Mouse (Mus musculus) heart, embryonic 12.5 days (tissue): ENCODE measurements around the gene Spcs3. TPM values are rescaled to one million over a fixed set of nuclear protein-coding genes. Genes with fewer than 3 reads are reported as not detected.

Experiments
- ATAC-seq: fragments of 200-750 bp; cut with Nextera tagmentation; 2 replicates; pipeline ENCODE4 v1.8.0; 2017; ENCODE audit warnings: moderate TSS enrichment, moderate library complexity; ENCODE audit not compliant: insufficient number of reproducible peaks, low FRiP score
- H3K27ac ChIP-seq: fragments of 300-500 bp; sonication (generic); 2 replicates; pipeline ENCODE4 v1.5.1; 2016; ENCODE audit warnings: mild to moderate bottlenecking, moderate library complexity; ENCODE audit not compliant: poor library complexity, severe bottlenecking
- H3K27me3 ChIP-seq: fragments of 300-500 bp; sonication (generic); replicated peaks from 2 replicates; pipeline ENCODE4 v1.6.1; 2016; ENCODE audit warnings: mild to moderate bottlenecking, moderate library complexity
- H3K36me3 ChIP-seq: fragments of 300-500 bp; sonication (generic); 2 replicates; pipeline ENCODE4 v1.6.1; 2016; ENCODE audit warnings: mild to moderate bottlenecking, moderate library complexity
- H3K4me1 ChIP-seq: fragments of 300-500 bp; sonication (generic); replicated peaks from 2 replicates; pipeline ENCODE4 v1.6.1; 2016; ENCODE audit warnings: mild to moderate bottlenecking
- H3K4me2 ChIP-seq: fragments of 300-500 bp; sonication (generic); 2 replicates; pipeline ENCODE4 v1.6.1; 2016; ENCODE audit warnings: mild to moderate bottlenecking, moderate library complexity
- H3K4me3 ChIP-seq: fragments of 300-500 bp; sonication (generic); 2 replicates; pipeline ENCODE4 v1.5.1; 2016; ENCODE audit warnings: mild to moderate bottlenecking
- H3K9ac ChIP-seq: fragments of 300-500 bp; sonication (generic); 2 replicates; pipeline ENCODE4 v1.6.1; 2016; ENCODE audit warnings: mild to moderate bottlenecking, moderate library complexity
- H3K9me3 ChIP-seq: fragments of 300-500 bp; sonication (generic); replicated peaks from 2 replicates; pipeline ENCODE4 v1.6.1; 2016; ENCODE audit warnings: mild to moderate bottlenecking, moderate library complexity
- WGBS: fragments of 180-500 bp; shearing (Covaris S2); methylation state at CpG from one replicate; pipeline ENCODE4 v1.1.7; 2016; 5-methylcytosine and 5-hydroxymethylcytosine counted together
- polyA plus RNA-seq: library from polyadenylated mRNA; unstranded; fragments of >200 nt; fragmentation: Nextera tagmentation; extraction: Ambion mirVana; gene quantifications from 2 replicates; pipeline ENCODE4 v1.2.1, GENCODE M21; 2016

Spcs3 gene
- polyA plus RNA-seq, 1 experiment from 2014 or later = 89.5 TPM

DNA sequence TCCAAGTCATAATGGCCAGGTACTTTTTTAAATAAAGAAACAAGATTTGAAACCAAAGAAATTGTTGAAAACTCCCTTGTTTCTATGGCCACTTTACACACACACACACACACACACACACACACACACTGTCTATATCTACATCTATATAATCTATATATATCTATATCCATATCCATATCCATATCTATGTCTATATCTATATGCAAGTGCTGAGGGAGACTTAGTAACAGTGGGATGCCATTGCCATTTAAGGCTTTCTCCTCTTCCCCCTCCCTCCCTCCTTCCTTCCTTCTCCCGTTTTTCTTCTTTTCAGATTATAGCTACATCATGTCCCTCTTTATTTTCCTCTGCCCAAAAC lies 21.7 kb downstream of the Spcs3 start:
- no peak overlapping the region for H3K9ac ChIP-seq
- H3K4me1 ChIP-seq = peaks cover 8% of the 10 kb centered on the region; the same call in 1 of the 2 replicates
- no peaks in the 10 kb centered on the region for H3K27me3 ChIP-seq
- no peak for ATAC-seq
- WGBS = 11% methylated on average over 1 of the region's 1 CpGs
- H3K4me3 ChIP-seq = no peak overlapping the region
- H3K36me3 ChIP-seq = no peaks in the 10 kb centered on the region
- H3K4me2 ChIP-seq = no peak overlapping the region
- H3K9me3 ChIP-seq = no peaks in the 10 kb centered on the region
- H3K27ac ChIP-seq = no peak overlapping the region

- Histone ChIP-seq H3K9ac (no peak overlapping the region), H3K9me3 (no peaks in the 10 kb centered on the region), H3K4me3 (no peak overlapping the region), H3K4me2 (no peak overlapping the region), H3K36me3 (no peaks in the 10 kb centered on the region), H3K27me3 (no peaks in the 10 kb centered on the region), H3K27ac (no peak overlapping the region), H3K4me1 (peaks cover 8% of the 10 kb centered on the region; the same call in 1 of the 2 replicates)
- WGBS = 25% methylated on average over 6 of the region's 6 CpGs
- ATAC-seq = no peak
These were observed 22.2 kb downstream of the Spcs3 start for GRCm38 (mm10) chr8:54507428-54508095.

- Histone ChIP-seq H3K27me3 (no peaks in the 10 kb centered on the region), H3K27ac (no peak overlapping the region), H3K9ac (no peak overlapping the region), H3K4me2 (no peak overlapping the region), H3K9me3 (no peaks in the 10 kb centered on the region), H3K4me1 (peaks cover 8% of the 10 kb centered on the region; the same call in 1 of the 2 replicates), H3K36me3 (no peaks in the 10 kb centered on the region), H3K4me3 (no peak overlapping the region)
- no peak for ATAC-seq
- 53% methylated on average over 2 of the region's 2 CpGs for WGBS
These were observed 24.7 kb downstream of the Spcs3 start for GRCm38 (mm10) chr8:54505060-54505459.

- no peaks in the 10 kb centered on the region for H3K27me3 ChIP-seq
- no peaks in the 10 kb centered on the region for H3K36me3 ChIP-seq
- ATAC-seq = no peak
- no peaks in the 10 kb centered on the region for H3K4me1 ChIP-seq
- no peak overlapping the region for H3K4me3 ChIP-seq
- no peak overlapping the region for H3K27ac ChIP-seq
- no peaks in the 10 kb centered on the region for H3K9me3 ChIP-seq
- no peak overlapping the region for H3K9ac ChIP-seq
- WGBS = 72% methylated on average over 7 of the region's 7 CpGs
- H3K4me2 ChIP-seq = no peak overlapping the region
These were observed 26.7 kb downstream of the Spcs3 start for GRCm38 (mm10) chr8:54503104-54503503.

DNA sequence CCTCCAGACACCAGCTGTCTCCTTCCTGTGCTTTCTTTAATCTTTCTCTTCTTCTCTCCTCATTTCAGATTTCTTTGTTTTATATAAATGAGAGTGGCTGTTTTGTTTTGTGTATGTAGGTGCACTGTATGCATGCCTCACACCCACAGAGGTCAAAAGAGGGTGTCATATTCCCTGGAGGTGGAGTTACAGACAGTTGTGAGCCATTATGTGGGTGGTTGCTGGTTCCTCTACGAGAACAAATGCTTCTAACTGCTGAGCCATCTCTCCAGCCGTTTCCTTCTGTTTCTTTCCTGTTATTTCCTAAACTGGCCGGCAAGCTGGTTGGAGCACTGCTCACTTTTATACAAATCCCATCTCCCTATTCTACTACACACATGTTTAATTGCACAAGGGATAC lies 35.9 kb downstream of the Spcs3 start:
- Histone ChIP-seq H3K4me2 (no peak overlapping the region), H3K27me3 (no peaks in the 10 kb centered on the region), H3K4me1 (0 out of 2 replicates have a peak, but pooled peaks cover 3% of the 10 kb centered on the region), H3K9me3 (no peaks in the 10 kb centered on the region), H3K27ac (no peak overlapping the region), H3K9ac (no peak overlapping the region), H3K36me3 (no peaks in the 10 kb centered on the region), H3K4me3 (no peak overlapping the region)
- ATAC-seq = no peak
- 36% methylated on average over 3 of the region's 3 CpGs for WGBS

- no peak for ATAC-seq
- Histone ChIP-seq H3K4me2 (no peak overlapping the region), H3K36me3 (no peaks in the 10 kb centered on the region), H3K27me3 (no peaks in the 10 kb centered on the region), H3K27ac (no peak overlapping the region), H3K9me3 (no peaks in the 10 kb centered on the region), H3K9ac (no peak overlapping the region), H3K4me3 (no peak overlapping the region), H3K4me1 (0 out of 2 replicates have a peak, but pooled peaks cover 3% of the 10 kb centered on the region)
- 13% methylated on average over 6 of the region's 6 CpGs for WGBS
These were observed 36.7 kb downstream of the Spcs3 start for GRCm38 (mm10) chr8:54493110-54493509.

DNA sequence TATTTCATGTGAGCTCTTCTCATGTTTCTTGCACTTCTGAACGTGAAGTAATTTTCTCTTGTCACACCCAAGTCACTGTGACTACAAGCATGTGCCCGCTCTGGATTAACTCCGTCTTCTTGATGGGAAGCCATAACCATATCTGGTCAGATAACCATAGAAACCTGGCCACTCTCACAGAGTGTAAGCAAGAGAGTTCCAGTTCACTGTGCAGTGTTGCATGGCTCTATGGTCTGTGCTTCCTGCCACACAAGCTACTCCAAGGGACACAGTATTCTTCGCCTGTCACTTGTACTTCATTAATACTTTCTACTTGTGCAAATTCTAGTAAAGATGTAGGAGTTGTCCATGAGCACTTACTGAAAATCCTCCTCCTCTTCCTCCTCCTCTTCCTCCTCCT lies 37.9 kb downstream of the Spcs3 start:
- H3K9ac ChIP-seq = no peak overlapping the region
- no peak overlapping the region for H3K4me2 ChIP-seq
- no peaks in the 10 kb centered on the region for H3K36me3 ChIP-seq
- no peaks in the 10 kb centered on the region for H3K9me3 ChIP-seq
- no peak; the same call in 1 of the 2 replicates for ATAC-seq
- H3K27me3 ChIP-seq = no peaks in the 10 kb centered on the region
- 0 out of 2 replicates have a peak, but pooled peaks cover 3% of the 10 kb centered on the region for H3K4me1 ChIP-seq
- H3K4me3 ChIP-seq = no peak overlapping the region
- 56% methylated on average over 4 of the region's 4 CpGs for WGBS
- no peak overlapping the region for H3K27ac ChIP-seq

- WGBS = 21% methylated on average over 6 of the region's 6 CpGs
- 0 out of 2 replicates have a peak overlapping the region, but pooled peaks have one; percentile 4 for H3K4me2 ChIP-seq
- no peak for ATAC-seq
These were observed 38.6 kb downstream of the Spcs3 start for GRCm38 (mm10) chr8:54491057-54491690.

DNA sequence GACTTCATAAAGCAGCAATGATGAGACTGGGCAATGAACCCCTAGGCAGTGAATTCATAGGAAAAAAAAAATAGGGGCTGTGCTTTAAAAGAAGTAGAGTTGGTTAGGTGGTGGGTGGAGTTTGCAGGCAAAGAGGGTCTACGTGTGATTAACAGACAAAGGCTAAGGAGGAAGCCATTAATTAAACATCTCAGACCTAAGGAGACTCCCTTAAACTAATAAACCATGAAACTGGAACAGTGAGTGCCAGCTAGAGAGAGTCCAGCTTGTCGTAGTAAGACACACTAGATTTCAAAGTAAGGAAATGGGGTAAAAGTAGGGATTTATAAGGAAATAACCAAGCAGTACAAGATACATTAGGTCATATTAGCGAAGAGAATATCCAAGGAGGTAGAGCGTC lies 41.4 kb downstream of the Spcs3 start:
- Histone ChIP-seq H3K9ac (no peak overlapping the region), H3K4me1 (0 out of 2 replicates have a peak, but pooled peaks cover 3% of the 10 kb centered on the region), H3K27me3 (no peaks in the 10 kb centered on the region), H3K9me3 (no peaks in the 10 kb centered on the region), H3K4me2 (no peak overlapping the region), H3K27ac (no peak overlapping the region), H3K4me3 (no peak overlapping the region), H3K36me3 (no peaks in the 10 kb centered on the region)
- WGBS = 85% methylated on average over 4 of the region's 4 CpGs
- ATAC-seq = no peak

More at GRCm38 (mm10) chr8:54491057-54491690, 38.6 kb downstream of the Spcs3 start:
- Histone ChIP-seq H3K9me3 (no peaks in the 10 kb centered on the region), H3K4me1 (0 out of 2 replicates have a peak, but pooled peaks cover 3% of the 10 kb centered on the region), H3K27me3 (no peaks in the 10 kb centered on the region), H3K9ac (no peak overlapping the region), H3K4me3 (no peak overlapping the region), H3K36me3 (no peaks in the 10 kb centered on the region), H3K27ac (no peak overlapping the region)

DNA sequence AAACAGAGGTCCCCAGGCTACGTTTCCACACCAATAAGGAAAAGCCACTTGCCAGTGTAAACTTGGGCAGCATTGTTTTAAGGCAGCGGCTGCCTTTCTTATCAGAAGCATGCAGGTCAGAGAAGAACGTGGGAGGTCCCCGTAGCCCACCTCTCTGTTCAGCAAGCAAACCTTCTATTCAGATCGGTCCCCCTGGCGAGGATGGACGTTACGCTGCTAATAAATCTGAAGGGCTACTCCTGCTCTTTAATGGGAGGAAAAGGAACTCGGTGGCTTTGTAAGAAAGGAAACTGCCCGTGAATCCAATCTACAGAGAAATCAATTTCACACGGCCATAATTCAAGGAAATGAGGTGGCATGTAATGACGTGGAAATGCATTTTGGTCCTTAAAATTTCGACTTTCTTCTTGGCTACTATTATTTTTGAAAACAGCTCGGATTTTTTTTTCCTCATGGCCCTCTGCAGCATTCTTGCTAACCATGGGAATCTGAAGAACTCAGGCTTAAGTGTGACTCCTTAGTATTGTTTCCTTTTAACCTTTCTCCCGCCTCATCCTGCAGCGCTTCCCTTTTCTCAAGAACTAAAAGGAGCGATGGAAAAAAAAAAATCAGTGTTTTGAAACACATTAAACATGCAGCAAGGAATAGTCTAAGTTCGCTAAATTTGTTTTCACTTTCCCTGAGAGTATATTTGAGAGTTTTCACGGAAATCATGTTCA lies 43.1 kb downstream of the Spcs3 start:
- H3K4me1 ChIP-seq = 0 out of 2 replicates have a peak, but pooled peaks cover 3% of the 10 kb centered on the region
- no peaks in the 10 kb centered on the region for H3K36me3 ChIP-seq
- no peaks in the 10 kb centered on the region for H3K9me3 ChIP-seq
- peak overlapping the region; percentile 16 for H3K4me3 ChIP-seq
- 36% methylated on average over 19 of the region's 19 CpGs for WGBS
- peak overlapping the region; percentile 61 for H3K4me2 ChIP-seq
- H3K27me3 ChIP-seq = no peaks in the 10 kb centered on the region
- no peak overlapping the region for H3K9ac ChIP-seq
- no peak for ATAC-seq
- peak overlapping the region; percentile 43; the same call in 1 of the 2 replicates for H3K27ac ChIP-seq
